Mouse (Mus musculus): ENCODE data around the gene Fto.

GRCm38 (mm10) chr8:91504891-91505290, 191.6 kb downstream of the Fto start:
- TF ChIP-seq CTCF (IDR thresholded peaks at IDR 0.05; ENCODE audit: low read depth, low read length) (no peak), POLR2AphosphoS5 (IDR thresholded peaks at IDR 0.05; ENCODE audit: insufficient replicate concordance, low read depth, low read length) (no peak), GATA1 (IDR thresholded peaks at IDR 0.05; ENCODE audit: borderline replicate concordance, low read length) (no peak)

Data from G1E (cell line).